Mouse (Mus musculus) layer of hippocampus, postnatal 36 days (tissue): ENCODE measurements around the gene Cbr4. TPM values are rescaled to one million over a fixed set of nuclear protein-coding genes. Genes with fewer than 3 reads are reported as not detected.

Source experiments
- DNase-seq, 2 experiments: peaks; one replicate each; pipeline ENCODE4 v3.0.0; 2022
- total RNA-seq, 2 experiments: library from RNA; stranded (reverse); gene quantifications; 2 replicates each; pipeline ENCODE4 v1.2.3; 2021

The Cbr4 gene
- total RNA-seq, 2 experiments from 2014 or later: 24.5 to 27.2 TPM

- DNase-seq: no peak
Measured at GRCm38 (mm10) chr8:61552221-61552620, 64.7 kb downstream of the Cbr4 start.

- no peak for DNase-seq
Measured at GRCm38 (mm10) chr8:61552755-61553402, 65.3 kb downstream of the Cbr4 start.

GRCm38 (mm10) chr8:61555343-61555742 lies 67.8 kb downstream of the Cbr4 start:
- no peak for DNase-seq

- no peak for DNase-seq
Measured at GRCm38 (mm10) chr8:61556219-61556618, 68.7 kb downstream of the Cbr4 start.
